Mouse (Mus musculus): ENCODE measurements around the gene Cerk.
"Not testable (repeated sequence)": the region's sequence is repeated elsewhere in the genome, so short reads cannot be mapped to it uniquely, and the experiment has no call there.

Cerk gene

DNA sequence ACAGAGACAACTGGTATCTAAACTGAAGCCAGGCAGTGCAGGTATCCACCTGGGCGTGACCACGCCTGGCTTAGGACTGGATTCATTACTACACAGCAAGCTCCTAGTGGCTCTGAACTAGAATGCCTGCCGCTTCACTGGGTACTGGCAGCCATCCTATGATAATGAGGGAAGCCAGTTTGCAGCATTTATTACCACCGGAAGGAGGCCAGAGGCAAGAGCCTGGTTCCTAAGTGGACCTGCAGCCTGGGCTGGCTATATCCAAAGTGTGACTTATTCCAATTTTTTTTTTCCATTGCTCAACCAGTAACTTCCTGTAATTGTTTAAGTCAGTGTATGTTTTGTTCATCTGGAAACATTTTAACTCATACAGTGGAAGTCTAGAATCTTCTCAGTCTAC, 20.4 kb upstream of the Cerk start:
- no peak for DNase-seq (ENCODE audit: low spot score)

DNA sequence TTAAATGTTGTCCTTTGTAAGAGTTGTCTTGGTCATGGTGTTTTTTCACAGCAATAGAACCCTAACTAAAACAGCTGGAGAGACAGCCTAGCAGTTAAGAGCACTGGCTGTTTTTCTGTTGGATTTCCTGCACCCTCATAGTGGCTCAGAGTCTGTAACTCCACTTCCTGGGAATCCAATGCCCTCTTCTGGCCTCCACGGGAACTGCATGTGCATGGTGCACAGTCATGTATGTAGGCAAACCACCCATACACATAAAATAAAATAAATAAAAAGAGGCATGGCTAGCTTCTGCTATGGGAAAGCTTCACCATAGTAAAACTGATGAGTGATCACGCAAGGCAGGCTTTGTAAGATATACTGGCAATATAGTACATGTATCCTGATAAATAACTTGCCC, 19.4 kb upstream of the Cerk start:
- peak; percentile 56 for DNase-seq (ENCODE audit: low spot score)

DNA sequence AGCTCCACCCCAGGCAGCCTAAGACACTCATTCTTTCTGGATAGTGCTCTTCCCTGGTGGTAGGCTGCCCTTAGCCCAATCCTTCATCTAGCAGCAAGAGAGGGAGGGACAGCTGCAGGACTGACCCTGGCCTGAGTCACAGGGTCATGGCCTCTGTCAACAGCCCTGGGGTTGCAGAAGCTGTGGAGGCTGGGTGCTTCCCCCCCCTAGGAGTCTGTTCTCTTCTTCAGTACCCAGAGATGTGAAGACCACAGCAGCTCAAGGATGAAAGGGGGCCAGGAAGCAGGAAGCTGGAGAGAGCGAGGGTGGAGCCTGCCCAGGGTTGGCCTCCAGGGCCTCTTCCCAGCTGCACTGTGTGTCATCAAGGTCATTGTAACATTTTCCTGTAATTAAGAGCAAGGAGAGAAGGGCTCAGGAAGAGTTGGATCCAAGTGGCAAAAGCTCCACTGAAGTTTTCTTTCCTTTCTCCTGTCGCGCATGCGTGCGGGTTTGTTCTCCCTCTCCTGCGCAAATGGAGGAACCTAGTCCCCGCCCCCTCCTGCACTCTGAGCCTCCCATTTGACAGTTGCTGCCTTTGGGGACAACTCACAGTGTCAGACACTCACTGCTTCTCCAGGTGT, 18.1 kb upstream of the Cerk start:
- DNase-seq (ENCODE audit: low spot score), result peak; percentile 60

DNA sequence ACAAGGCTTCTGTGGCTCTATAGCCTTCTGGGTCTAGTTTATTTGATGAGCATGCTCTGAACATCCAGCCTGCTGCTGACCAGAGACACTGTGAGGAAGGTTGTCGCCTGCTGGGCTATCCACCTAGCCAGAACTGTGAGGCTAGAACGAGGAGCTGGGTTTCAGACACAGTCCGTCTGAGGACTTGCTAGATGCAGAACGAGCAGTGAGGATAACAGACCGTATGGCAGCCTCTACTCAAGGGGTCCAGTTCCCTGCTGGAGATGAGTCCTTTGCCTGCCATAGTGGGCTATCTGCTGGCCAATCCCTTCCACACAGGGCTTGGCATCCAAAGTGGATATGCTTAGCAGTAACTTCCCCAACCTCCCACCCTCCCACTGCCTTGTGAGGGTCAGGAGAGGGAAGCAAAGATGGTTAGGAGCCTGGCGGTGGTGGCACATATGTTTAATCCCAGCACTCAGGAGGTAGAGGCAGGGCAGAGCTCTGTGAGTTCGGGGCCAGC, 17.4 kb upstream of the Cerk start:
- no peak for DNase-seq (ENCODE audit: low spot score)

DNA sequence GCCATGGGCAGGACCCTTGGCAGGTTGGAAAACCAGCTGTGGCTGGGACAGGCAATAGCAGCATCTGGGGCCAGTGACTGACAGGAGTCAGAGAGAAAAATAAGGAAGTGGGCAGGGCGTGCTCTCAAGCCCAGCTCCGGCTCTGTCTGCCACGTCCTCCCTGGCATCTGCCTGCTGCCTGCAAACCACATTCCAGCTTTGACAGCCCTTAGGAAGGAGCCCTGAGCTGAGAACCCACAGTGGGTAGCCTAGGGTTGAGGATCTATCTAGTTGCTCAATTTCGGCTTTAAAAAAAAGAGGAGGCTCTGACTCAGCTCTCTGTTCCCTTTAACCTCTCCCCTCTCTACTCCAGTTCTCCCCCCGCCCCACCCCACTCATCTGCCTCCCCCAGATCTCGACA, 16.7 kb upstream of the Cerk start:
- no peak for DNase-seq (ENCODE audit: low spot score)

DNA sequence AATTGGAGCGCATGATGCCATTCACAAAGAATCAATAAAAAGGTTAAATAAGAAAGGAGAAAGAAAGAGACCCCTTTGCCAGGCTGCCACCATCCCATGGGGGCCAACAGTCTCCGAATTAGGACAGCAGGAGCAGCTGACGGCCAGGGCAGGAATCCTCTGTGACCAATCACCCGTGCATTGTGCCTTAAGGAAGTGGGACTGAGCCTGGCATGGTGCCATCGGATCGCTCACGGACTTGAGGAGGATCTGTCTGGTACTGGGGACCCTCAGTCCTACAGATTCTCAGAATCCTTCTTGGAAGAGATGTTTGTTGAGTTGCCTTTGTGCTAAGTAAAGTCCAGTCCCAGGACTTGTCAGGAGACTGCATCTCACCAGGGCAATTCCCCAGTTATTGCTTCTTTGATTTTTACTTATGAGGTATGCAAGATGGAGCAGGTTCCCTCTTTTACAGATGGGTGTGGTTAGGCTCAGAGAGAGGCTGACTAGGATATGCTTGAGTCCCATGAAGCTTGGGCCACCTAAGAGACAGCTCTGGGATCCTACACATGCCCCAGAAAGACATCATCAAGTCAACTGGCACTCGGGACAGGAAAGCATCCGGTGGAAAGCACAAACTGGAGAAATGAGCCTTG, 15.9 kb upstream of the Cerk start:
- no peak for DNase-seq (ENCODE audit: low spot score)

DNA sequence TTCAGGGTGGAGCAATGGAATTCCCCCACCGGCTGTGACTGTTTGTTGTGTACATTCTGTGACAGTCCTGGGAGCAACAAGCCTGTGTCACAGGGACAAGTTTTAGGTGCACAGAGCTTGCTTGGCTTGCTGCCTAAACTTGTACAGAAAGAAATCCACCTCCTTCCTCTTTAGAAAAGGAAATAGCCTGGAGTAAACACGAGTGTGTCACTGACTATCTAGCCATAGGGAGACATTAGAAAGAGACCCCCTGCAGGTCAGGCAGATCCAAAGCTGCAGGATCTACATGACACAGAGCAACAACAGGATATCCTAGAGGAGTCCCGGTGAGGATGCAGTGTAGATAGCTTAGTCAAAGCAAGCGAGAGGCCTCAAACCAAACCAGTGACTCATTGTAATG, 15.2 kb upstream of the Cerk start:
- DNase-seq (ENCODE audit: low spot score), result no peak

DNA sequence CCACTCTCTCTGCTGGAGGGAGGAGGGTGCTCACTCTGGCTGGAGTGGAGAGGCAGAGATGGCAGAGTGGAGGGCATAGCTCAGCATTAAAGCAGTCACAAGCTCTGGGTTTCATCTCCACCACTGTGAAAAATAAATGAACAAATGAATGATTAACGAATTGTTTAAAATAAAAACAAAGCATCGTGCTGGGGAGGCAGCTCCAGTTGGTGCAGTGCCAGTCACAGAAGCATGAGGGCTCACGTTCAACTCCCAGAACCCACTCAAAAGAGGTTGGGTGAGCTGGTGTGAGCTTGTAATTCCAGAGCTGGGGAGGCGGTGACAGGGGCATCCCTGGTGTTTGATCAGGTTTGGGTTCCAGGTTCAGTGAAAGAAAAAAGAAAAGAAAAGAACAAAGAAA, 14.2 kb upstream of the Cerk start:
- no peak for DNase-seq (ENCODE audit: low spot score)

DNA sequence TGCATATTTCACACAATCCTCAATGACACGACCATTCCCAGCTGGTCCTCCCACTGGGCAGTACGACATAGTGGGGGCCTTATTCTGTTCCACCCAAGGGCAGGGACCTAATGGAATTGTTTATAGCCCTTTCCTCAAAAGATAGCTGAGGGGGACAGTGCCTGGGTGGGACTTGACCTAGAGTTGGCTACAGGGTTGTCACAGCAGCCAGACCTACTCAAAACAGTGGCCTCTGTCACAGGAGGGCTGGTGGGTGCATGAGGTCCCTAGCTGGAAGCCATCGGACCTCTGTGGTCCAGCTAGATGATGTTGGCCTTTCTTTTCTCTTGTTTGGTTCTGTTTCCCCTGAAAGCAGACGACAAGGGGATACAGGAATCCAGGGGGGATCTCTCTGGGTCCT, 13.5 kb upstream of the Cerk start:
- no peak for DNase-seq (ENCODE audit: low spot score)

DNA sequence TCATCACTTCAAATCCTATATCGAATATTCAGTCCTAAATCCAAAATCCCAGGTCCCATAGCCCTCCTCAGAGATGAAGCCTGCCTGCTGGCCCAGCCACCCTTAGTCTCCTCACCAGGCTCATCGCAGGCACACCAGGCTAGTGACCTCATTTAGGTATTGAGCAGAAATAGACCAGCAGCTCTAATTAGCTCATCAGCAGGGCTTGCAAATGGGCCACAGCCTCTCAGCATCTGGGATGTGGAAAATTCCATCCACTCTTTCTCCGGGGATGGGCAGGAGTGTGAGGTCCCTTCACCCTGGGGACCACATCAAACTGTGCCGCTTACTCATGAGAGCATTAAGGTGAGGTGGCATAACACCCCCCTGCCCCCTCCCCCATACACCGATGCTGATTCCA, 13.1 kb upstream of the Cerk start:
- DNase-seq (ENCODE audit: low spot score), result no peak

DNA sequence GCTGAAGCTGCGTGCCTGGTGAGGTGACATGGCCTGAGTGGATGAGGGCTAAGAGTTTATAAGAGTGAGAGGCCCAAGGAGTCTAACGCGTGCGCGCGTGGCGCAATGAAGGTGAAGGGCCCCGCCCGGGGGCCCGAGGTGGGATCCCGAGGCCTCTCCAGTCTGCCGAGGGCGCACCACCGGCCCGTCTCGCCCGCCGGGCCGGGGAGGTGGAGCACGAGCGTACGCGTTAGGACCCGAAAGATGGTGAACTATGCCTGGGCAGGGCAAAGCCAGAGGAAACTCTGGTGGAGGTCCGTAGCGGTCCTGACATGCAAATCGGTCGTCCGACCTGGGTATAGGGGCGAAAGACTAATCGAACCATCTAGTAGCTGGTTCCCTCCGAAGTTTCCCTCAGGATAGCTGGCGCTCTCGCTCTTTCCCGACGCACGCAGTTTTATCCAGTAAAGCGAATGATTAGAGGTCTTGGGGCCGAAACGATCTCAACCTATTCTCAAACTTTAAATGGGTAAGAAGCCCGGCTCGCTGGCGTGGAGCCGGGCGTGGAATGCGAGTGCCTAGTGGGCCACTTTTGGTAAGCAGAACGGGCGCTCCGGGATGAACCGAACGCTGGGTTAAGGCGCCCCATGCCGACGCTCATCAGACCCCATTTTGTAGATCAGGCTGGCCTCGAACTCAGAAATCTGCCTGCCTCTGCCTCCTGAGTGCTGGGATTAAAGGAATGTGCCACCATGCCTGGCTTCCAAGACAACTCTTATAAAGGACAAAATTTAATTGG, 8.9 kb upstream of the Cerk start:
- not testable (repeated sequence) for DNase-seq (ENCODE audit: low spot score)

DNA sequence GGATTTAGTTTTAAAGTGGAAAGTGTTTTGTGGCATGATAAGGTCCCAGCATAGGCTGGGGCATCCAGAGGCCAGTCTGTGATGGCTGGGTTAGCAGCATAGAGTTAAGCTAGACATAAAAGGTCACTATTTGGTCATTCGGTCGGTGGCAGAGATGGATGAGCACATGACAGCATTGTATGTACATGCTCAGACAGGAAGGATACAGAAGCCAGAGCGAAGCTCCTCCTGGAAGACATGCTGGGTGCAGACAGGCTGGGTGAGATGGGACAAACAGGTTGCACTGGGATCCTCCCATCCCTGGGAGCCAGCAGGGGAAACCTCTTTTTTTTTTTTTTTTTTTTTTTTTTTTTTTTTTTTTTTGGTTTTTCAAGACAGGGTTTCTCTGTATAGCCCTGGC, 6.0 kb upstream of the Cerk start:
- DNase-seq (ENCODE audit: low spot score), result no peak

DNA sequence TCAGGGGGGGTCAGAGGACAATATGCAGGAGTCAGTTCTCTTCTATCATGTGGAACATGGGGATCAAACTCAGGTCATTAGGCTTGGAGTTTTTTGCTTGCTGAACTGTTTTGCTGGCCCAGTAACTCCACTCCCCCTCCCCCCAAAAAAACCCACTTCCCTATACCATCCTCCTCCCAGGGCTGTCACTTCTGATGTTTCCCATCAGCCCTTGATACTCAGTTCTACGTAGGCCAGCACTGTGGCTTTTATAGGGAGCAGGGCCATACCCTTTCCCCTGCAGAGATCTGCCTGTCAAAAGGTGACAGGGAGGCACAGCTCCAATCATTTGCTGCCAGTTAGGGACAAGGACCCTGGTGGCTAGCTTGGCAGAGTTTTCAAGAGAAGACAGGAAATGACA, 5.6 kb upstream of the Cerk start:
- DNase-seq (ENCODE audit: low spot score), result no peak

DNA sequence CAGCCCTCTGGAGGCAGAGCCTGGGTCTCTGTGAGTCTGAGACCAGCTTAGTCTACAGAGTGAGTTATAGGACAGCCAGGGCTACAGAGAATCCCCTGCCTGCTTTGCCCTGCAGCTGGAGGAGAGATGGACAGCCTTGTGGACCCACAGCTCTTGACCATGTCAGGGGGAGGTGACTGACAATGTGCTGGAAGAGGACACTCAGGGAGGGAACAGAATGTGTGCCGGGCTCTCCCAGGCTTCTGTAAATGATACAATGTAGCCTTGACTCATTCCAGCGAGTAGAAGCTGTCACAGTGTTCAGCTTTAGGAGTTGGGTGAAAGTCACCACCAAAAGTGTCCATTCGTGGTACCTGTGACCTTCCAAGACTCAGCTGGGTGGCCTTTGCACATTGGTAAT, 4.4 kb upstream of the Cerk start:
- DNase-seq (ENCODE audit: low spot score), result no peak

DNA sequence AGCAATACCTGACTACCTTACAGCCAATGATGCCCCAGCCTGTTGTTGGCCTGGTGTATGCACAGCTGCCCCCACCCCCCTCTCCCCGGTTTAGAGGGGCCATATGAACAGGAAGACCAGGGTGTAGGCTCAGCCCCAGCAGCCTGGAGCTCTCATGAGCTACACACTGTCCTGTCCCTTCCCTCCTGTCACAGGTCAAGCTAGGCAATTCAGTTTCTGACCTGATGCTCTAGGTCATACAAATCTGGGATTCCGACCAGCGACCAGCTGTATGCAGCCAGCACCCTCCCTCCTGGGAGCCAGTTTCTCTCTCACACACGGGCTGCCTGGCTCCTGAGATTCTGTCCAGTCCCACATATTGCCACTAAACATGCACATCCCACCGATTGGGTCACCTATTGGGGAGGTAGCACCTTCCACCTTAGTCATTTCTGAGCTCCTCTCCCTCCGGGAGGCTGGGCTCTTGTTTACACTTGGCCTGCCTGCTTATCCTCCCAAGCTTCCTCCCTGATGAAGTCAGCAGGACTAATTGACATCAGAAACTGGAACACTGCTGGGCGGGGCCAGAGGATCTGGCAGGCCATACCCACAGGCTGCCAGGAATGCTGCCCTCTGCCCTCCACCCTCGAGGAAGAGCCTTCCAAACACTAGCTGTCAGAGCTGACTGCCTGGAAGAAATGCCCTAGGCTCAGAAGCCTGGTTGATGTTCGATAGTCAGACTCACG, 3.0 kb upstream of the Cerk start:
- no peak for DNase-seq (ENCODE audit: low spot score)

DNA sequence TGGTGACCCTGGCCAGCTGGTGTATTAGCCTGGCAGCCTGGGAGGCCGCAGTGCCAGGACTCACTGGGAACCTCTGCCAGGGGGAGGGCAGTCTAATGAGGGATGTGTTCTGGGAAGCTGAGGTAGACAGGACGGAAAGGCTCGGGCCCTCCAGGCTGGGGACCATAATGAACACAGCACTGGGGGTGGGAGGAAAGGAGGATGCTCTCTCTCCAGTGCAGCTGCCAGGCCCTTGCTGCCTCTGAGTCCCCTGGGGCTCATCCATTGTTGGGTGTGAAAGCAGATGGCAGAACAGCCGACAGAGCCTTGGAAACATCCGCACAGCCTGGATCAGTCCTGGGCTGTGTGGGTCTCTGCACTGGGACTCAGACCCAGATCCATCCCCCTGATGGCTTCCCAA, 2.2 kb upstream of the Cerk start:
- DNase-seq (ENCODE audit: low spot score), result peak; percentile 38

DNA sequence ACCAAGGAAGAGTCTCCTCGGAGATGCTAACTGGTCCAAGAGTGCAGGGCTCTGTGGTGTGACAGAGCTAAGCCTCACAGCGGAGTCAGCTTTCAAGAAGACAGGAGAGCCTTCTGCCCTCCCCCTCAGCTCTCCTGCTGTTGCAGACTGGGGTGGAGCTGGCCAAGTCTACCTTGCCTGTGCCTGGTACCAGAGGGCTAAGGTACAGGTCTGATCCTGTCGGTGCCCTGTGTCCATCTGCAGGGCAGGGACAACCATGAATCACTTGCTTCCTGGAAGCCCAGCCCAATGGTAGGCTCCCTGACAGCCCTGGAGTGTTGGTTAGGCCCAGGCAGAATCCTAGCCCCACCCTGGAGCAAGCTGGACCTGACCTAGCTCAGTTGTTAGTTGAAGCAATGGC, 745 bp upstream of the Cerk start:
- DNase-seq (ENCODE audit: low spot score), result no peak

DNA sequence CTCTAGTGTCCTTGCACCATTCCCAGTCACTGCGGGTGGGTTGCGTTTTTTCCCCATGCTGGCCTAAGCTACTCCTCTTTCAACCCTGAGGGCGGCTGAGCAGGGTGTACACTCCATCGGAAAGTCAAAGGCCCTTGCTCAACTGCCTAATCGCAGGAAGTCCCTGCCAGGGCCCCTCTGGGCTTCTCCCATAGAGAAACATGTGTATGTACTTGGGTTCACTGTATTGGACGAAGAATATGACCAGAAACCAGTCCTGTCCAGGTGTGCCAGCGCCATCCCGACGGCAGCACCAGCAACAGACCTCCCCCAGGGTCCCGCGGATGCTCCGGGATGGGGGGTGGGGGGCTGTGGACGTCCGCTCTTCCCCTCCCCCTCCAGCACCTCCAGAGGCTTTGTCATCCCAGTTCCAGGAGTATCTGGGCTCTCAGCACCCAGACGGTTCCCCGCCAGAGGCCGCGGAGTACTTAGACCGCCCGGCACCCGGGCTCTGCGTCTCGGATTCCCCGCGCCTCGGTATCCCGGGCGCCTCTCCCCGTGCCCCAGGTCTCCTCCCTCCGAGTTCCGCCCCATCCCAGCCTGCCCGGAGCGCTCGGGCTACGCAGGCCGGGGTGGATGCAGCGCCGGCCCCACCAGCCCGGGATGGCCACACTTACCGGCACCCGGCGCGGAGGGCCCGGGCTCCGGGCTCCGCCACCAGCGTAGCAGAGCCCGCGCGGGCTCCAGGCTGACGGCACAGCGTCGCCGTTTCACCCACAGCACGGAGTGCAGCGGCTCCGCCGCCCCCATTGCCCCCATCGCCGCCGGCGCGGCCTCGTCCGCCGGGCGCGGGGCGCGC, 871 bp downstream of the Cerk start:
- DNase-seq (ENCODE audit: low spot score), result peak; percentile 68

DNA sequence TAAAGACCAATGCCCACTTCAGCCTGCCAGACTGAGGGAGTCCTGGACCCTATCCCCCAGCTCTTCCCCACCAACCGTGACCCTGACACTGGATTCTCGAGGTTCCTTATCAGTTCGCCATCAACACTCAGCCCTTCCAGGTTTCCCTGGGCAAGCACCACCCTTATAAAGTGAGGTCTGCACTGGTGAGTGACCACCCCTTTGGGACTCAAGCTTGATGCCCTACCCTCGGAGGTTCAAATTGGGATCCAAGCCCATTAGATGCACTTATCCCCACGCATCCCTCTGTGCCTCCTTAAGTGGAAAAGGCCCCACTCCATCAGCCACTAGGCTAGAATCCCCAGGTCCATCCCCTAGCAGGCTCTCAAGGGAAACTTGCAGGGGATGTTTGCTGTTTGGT, 1.9 kb downstream of the Cerk start:
- no peak for DNase-seq (ENCODE audit: low spot score)

DNA sequence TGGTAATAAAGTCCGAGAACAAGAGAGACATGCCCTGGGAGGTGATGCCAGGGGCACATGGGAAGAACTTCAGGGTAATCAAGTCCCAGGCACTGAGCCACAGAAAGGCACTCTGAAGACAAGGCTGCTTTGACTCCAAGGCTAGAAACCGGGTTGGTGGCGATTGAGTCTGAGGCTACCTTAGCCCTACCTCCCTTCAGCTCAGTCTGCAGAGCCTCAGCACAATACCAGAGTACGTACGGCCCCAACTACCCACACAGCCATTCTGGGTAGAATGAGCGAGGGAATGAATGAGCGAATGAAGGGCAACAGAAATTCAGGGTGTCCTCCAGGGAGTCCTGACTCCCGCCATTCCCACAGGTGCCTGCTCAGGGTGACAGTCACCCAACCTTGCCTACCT, 2.5 kb downstream of the Cerk start:
- no peak for DNase-seq (ENCODE audit: low spot score)

DNA sequence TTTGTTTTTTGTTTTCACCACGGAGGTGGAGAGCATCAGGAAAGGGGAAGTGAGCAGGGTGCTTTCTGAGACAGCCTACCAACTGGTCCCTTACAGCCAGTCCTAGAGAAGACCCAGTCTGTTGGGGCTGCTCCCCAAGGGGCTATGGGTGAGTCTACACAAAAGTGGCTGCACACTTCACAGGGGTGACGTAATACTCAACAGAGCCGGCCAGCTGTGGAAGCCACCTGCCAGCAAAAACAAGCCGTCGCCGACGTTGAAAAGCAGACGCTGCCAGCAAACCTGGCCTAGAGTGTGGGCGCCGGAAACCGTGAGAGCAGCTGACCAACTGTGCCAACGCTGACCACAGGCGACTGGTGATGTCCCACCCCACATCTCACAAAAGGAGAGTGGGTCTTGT, 3.3 kb downstream of the Cerk start:
- no peak for DNase-seq (ENCODE audit: low spot score)

DNA sequence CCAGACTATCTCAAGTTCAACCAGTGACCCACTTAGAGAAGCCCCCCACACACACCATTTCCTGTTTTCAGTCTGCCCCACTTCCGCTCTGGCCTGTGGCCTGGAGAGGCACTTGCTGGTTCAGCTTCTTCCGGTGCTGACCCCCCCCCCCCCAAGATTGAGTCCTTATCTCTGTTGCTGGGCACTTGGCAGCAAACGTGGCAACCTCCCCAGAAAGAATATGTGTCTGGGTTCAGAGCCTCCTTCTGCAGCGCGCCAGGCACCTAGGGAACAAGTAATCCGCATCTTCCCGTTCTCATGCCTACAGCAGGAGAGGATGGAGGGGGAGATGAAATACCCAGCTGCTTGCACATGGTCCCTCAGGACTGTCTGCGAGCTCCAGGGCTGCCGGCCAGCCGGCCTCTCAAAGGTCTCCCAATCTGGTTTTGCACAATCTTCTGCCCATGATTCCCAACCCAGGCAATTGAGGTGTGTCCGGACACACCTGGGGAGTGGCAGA, 4.0 kb downstream of the Cerk start:
- DNase-seq (ENCODE audit: low spot score), result no peak

Measured in embryo, embryonic 10.5 days (tissue).